Mouse (Mus musculus): ENCODE results near the gene Slc7a5.

Gene Slc7a5

GRCm38 (mm10) chr8:121909148-121909541 lies 1.7 kb upstream of the Slc7a5 start:
- Histone ChIP-seq H3K36me3 (ENCODE audit: insufficient read depth, low read length) (peaks cover 21% of the 10 kb centered on the region), H3K9me3 (ENCODE audit: low read length) (no peaks in the 10 kb centered on the region), H3K27me3 (ENCODE audit: insufficient read depth, low read length) (0 out of 2 replicates have a peak, but pooled peaks cover 1% of the 10 kb centered on the region), H3K4me1 (replicated peaks; ENCODE audit: low read depth, low read length) (peaks cover 56% of the 10 kb centered on the region), H3K4me3 (replicated peaks; ENCODE audit: low read length) (peak overlapping the region; percentile 94; the same call in 1 of the 2 replicates)
- TF ChIP-seq NANOG (IDR thresholded peaks at IDR 0.05; ENCODE audit: borderline replicate concordance, low read length) (no peak), CTCF (conservative IDR thresholded peaks at IDR 0.05; ENCODE audit: low read length) (no peak), POU5F1 (IDR thresholded peaks at IDR 0.05; ENCODE audit: borderline replicate concordance, low read length) (no peak)

GRCm38 (mm10) chr8:121908378-121909147 lies 1.1 kb upstream of the Slc7a5 start:
- H3K4me3 ChIP-seq (replicated peaks; ENCODE audit: low read length): peak overlapping the region; percentile 94
- TF ChIP-seq POU5F1 (IDR thresholded peaks at IDR 0.05; ENCODE audit: borderline replicate concordance, low read length) (no peak), CTCF (conservative IDR thresholded peaks at IDR 0.05; ENCODE audit: low read length) (no peak), NANOG (IDR thresholded peaks at IDR 0.05; ENCODE audit: borderline replicate concordance, low read length) (no peak)
- H3K36me3 ChIP-seq (ENCODE audit: insufficient read depth, low read length): peaks cover 27% of the 10 kb centered on the region
- H3K27me3 ChIP-seq (ENCODE audit: insufficient read depth, low read length): no peaks in the 10 kb centered on the region
- H3K4me1 ChIP-seq (replicated peaks; ENCODE audit: low read depth, low read length): peaks cover 56% of the 10 kb centered on the region
- no peaks in the 10 kb centered on the region for H3K9me3 ChIP-seq (ENCODE audit: low read length)

- TF ChIP-seq NANOG (IDR thresholded peaks at IDR 0.05; ENCODE audit: borderline replicate concordance, low read length): no peak
- no peak for TF ChIP-seq POU5F1 (IDR thresholded peaks at IDR 0.05; ENCODE audit: borderline replicate concordance, low read length)
- no peak for TF ChIP-seq CTCF (conservative IDR thresholded peaks at IDR 0.05; ENCODE audit: low read length)
These were observed 667 bp downstream of the Slc7a5 start for GRCm38 (mm10) chr8:121906542-121907512.

GRCm38 (mm10) chr8:121905864-121906263 lies 1.6 kb downstream of the Slc7a5 start:
- H3K36me3 ChIP-seq (ENCODE audit: insufficient read depth, low read length): peaks cover 54% of the 10 kb centered on the region
- peaks cover 83% of the 10 kb centered on the region for H3K4me1 ChIP-seq (replicated peaks; ENCODE audit: low read depth, low read length)
- H3K27me3 ChIP-seq (ENCODE audit: insufficient read depth, low read length): no peaks in the 10 kb centered on the region
- H3K4me3 ChIP-seq (replicated peaks; ENCODE audit: low read length): peak overlapping the region; percentile 94
- no peaks in the 10 kb centered on the region for H3K9me3 ChIP-seq (ENCODE audit: low read length)
- TF ChIP-seq NANOG (IDR thresholded peaks at IDR 0.05; ENCODE audit: borderline replicate concordance, low read length): no peak
- no peak for TF ChIP-seq CTCF (conservative IDR thresholded peaks at IDR 0.05; ENCODE audit: low read length)
- no peak for TF ChIP-seq POU5F1 (IDR thresholded peaks at IDR 0.05; ENCODE audit: borderline replicate concordance, low read length)

More at GRCm38 (mm10) chr8:121906542-121907512, 667 bp downstream of the Slc7a5 start:
- no peaks in the 10 kb centered on the region for H3K9me3 ChIP-seq (ENCODE audit: low read length)
- H3K27me3 ChIP-seq (ENCODE audit: insufficient read depth, low read length): no peaks in the 10 kb centered on the region
- H3K4me3 ChIP-seq (replicated peaks; ENCODE audit: low read length): peak overlapping the region; percentile 94
- H3K36me3 ChIP-seq (ENCODE audit: insufficient read depth, low read length): peaks cover 44% of the 10 kb centered on the region
- H3K4me1 ChIP-seq (replicated peaks; ENCODE audit: low read depth, low read length): peaks cover 73% of the 10 kb centered on the region

- H3K36me3 ChIP-seq (ENCODE audit: insufficient read depth, low read length): peaks cover 58% of the 10 kb centered on the region
- no peaks in the 10 kb centered on the region for H3K27me3 ChIP-seq (ENCODE audit: insufficient read depth, low read length)
- H3K4me1 ChIP-seq (replicated peaks; ENCODE audit: low read depth, low read length): peaks cover 87% of the 10 kb centered on the region
- no peaks in the 10 kb centered on the region for H3K9me3 ChIP-seq (ENCODE audit: low read length)
- H3K4me3 ChIP-seq (replicated peaks; ENCODE audit: low read length): peak overlapping the region; percentile 94
- TF ChIP-seq CTCF (conservative IDR thresholded peaks at IDR 0.05; ENCODE audit: low read length): no peak
- no peak for TF ChIP-seq POU5F1 (IDR thresholded peaks at IDR 0.05; ENCODE audit: borderline replicate concordance, low read length)
- no peak for TF ChIP-seq NANOG (IDR thresholded peaks at IDR 0.05; ENCODE audit: borderline replicate concordance, low read length)
These were observed 2.1 kb downstream of the Slc7a5 start for GRCm38 (mm10) chr8:121905420-121905819.

GRCm38 (mm10) chr8:121904999-121905398 lies 2.5 kb downstream of the Slc7a5 start:
- Histone ChIP-seq H3K4me1 (replicated peaks; ENCODE audit: low read depth, low read length) (peaks cover 90% of the 10 kb centered on the region), H3K27me3 (ENCODE audit: insufficient read depth, low read length) (no peaks in the 10 kb centered on the region), H3K4me3 (replicated peaks; ENCODE audit: low read length) (peak overlapping the region; percentile 94), H3K36me3 (ENCODE audit: insufficient read depth, low read length) (peaks cover 62% of the 10 kb centered on the region), H3K9me3 (ENCODE audit: low read length) (no peaks in the 10 kb centered on the region)
- no peak for TF ChIP-seq CTCF (conservative IDR thresholded peaks at IDR 0.05; ENCODE audit: low read length)
- TF ChIP-seq NANOG (IDR thresholded peaks at IDR 0.05; ENCODE audit: borderline replicate concordance, low read length): no peak
- TF ChIP-seq POU5F1 (IDR thresholded peaks at IDR 0.05; ENCODE audit: borderline replicate concordance, low read length): no peak

GRCm38 (mm10) chr8:121903977-121904376 lies 3.5 kb downstream of the Slc7a5 start:
- Histone ChIP-seq H3K4me3 (replicated peaks; ENCODE audit: low read length) (peak overlapping the region; percentile 94), H3K4me1 (replicated peaks; ENCODE audit: low read depth, low read length) (peaks cover 90% of the 10 kb centered on the region), H3K36me3 (ENCODE audit: insufficient read depth, low read length) (peaks cover 71% of the 10 kb centered on the region), H3K27me3 (ENCODE audit: insufficient read depth, low read length) (no peaks in the 10 kb centered on the region), H3K9me3 (ENCODE audit: low read length) (no peaks in the 10 kb centered on the region)
- TF ChIP-seq CTCF (conservative IDR thresholded peaks at IDR 0.05; ENCODE audit: low read length): no peak

All from E14TG2a.4 (cell line).